Mouse (Mus musculus): ENCODE measurements at regions not wholly inside any gene's neighbourhood (a gene's known extent, or its start where the extent isn't known, plus 50 kb on each side); places are given as distances from the start of the nearest gene placed in this dataset.

DNA sequence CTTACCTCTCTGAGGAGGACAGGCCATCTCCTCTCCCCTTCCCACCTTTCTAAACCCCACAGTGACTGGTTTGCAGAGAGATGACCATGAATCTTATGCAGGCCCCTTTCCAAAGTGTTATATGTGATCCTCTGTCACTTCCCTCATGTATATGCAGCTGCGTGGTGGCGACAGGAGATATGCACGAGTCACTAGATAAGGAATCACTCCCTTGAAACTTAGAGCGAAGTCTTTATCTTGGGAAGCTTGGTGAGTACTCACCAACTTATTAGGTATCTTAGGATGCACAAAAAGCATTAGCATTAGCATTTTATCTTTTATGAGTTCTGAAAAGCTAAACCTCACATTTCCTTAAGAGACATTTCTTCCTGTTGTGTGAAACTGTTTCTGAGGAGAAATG, 421.9 kb downstream of the Tmem161b start:
- TF ChIP-seq CTCF (IDR thresholded peaks at IDR 0.05; ENCODE audit: low read depth) (no peak), EP300 (IDR thresholded peaks at IDR 0.05; ENCODE audit: low read depth) (no peak)

Measured in liver, postnatal 0 days (tissue).